Mouse (Mus musculus) forebrain, embryonic 13.5 days (tissue): Measurements from ENCODE around the gene Dusp18. TPM values are rescaled to one million over a fixed set of nuclear protein-coding genes. Genes with fewer than 3 reads are reported as not detected.
"Not testable (repeated sequence)": the region's sequence is repeated elsewhere in the genome, so short reads cannot be mapped to it uniquely, and the experiment has no call there.

Experiments used
- ATAC-seq: fragments of 200-750 bp; cut with Nextera tagmentation; 2 replicates; pipeline ENCODE4 v1.8.0; 2017
- H3K27ac ChIP-seq: fragments of 300-500 bp; sonication (generic); 2 replicates; pipeline ENCODE4 v1.5.1; 2015; ENCODE audit warnings: inconsistent platforms, mild to moderate bottlenecking, moderate library complexity
- H3K27me3 ChIP-seq: fragments of 300-500 bp; sonication (generic); 2 replicates; pipeline ENCODE4 v1.6.1; 2015; ENCODE audit warnings: mild to moderate bottlenecking, inconsistent platforms
- H3K36me3 ChIP-seq: fragments of 300-500 bp; sonication (generic); 2 replicates; pipeline ENCODE4 v1.6.1; 2015; ENCODE audit warnings: mild to moderate bottlenecking, inconsistent platforms; ENCODE audit not compliant: poor library complexity, severe bottlenecking
- H3K4me1 ChIP-seq: fragments of 300-500 bp; sonication (generic); 2 replicates; pipeline ENCODE4 v1.6.1; 2015; ENCODE audit warnings: inconsistent platforms
- H3K4me2 ChIP-seq: fragments of 300-500 bp; sonication (generic); 2 replicates; pipeline ENCODE4 v1.6.1; 2015; ENCODE audit warnings: inconsistent platforms, mild to moderate bottlenecking, moderate library complexity
- H3K4me3 ChIP-seq: fragments of 300-500 bp; sonication (generic); 2 replicates; pipeline ENCODE4 v1.5.1; 2015; ENCODE audit warnings: mild to moderate bottlenecking, inconsistent platforms
- H3K9ac ChIP-seq: fragments of 300-500 bp; sonication (generic); 2 replicates; pipeline ENCODE4 v1.6.1; 2015; ENCODE audit warnings: mild to moderate bottlenecking, inconsistent platforms
- H3K9me3 ChIP-seq: fragments of 300-500 bp; sonication (generic); replicated peaks from 2 replicates; pipeline ENCODE4 v1.6.1; 2016; ENCODE audit warnings: inconsistent platforms
- WGBS: fragments of 180-500 bp; shearing (Covaris S2); methylation state at CpG from one replicate; pipeline ENCODE4 v1.1.7; 2015; 5-methylcytosine and 5-hydroxymethylcytosine counted together
- polyA plus RNA-seq: library from polyadenylated mRNA; unstranded; fragments of >200 nt; fragmentation: Nextera tagmentation; extraction: Ambion mirVana; gene quantifications from 2 replicates; pipeline ENCODE4 v1.2.1, GENCODE M21; 2015

Gene Dusp18
- polyA plus RNA-seq, 1 experiment from 2014 or later: 28.4 TPM

DNA sequence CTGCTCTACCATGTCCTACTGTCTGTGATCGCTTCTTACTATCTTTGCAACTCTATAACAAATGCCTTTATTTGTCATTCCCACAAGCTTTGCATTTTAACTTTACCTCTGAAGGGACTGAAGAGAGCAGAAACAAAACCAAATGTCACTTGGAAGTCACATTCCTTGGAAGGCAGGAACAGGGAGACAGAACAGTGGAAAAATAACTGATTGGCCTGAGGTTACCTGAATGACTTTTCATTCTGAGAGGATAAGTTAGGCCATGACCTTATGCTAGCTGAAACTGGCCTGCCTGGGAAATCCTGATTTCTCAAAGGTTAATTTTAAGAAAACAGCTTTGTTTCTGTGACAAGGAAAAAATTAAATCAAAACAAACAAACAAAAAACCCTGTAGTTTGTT is 893 bp downstream of the Dusp18 start:
- Histone ChIP-seq H3K9ac (no peak overlapping the region), H3K9me3 (no peaks in the 10 kb centered on the region), H3K4me2 (no peak overlapping the region), H3K27me3 (no peaks in the 10 kb centered on the region), H3K36me3 (peaks cover 28% of the 10 kb centered on the region), H3K4me1 (peaks cover 12% of the 10 kb centered on the region), H3K4me3 (no peak overlapping the region), H3K27ac (no peak overlapping the region)
- 100% methylated on average over 1 of the region's 1 CpGs for WGBS
- no peak for ATAC-seq

DNA sequence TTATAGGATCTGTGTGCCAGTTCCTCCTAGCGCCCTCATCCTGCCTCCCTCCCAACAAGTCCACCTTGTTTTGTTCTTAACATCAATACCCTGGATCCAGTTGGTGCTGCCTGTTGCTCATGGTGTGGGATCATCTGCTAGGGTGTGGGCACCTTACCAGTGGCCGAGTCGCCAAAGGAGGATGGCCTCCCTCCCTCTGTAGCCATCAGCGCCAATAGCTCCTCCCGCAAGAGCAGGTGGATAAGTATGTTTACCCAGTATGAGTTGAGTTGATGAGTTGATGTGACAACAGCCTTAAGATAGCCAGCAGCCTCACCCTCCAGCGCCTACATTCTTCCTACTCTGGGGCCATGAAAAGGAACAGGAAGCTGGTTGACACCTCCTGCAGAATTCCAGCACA is 5.3 kb downstream of the Dusp18 start:
- peaks cover 41% of the 10 kb centered on the region for H3K36me3 ChIP-seq
- H3K4me3 ChIP-seq: no peak overlapping the region
- WGBS: 89% methylated on average over 6 of the region's 6 CpGs
- no peak for ATAC-seq
- no peak overlapping the region for H3K4me2 ChIP-seq
- H3K4me1 ChIP-seq: peaks cover 6% of the 10 kb centered on the region; the same call in 1 of the 2 replicates
- no peak overlapping the region for H3K27ac ChIP-seq
- no peaks in the 10 kb centered on the region for H3K27me3 ChIP-seq
- H3K9me3 ChIP-seq: no peaks in the 10 kb centered on the region
- H3K9ac ChIP-seq: no peak overlapping the region

DNA sequence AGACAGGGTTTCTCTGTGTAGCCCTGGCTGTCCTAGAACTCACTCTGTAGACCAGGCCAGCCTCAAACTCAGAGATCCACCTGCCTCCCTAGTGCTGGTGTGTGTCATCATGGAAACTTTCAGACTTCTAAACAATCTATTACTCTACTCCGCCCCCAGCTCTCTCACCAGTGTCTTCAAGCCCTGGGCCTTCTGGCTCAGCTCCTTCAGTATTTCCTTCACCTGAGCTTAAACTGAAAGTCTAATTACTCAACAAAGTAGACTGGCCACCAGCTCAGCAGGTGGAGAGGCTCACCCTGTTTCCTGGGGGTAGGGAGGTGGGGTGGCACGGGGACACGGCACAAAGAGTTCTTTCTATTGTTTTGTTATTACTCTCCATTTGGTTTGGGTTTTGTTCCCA is 7.5 kb downstream of the Dusp18 start:
- H3K4me2 ChIP-seq: no peak overlapping the region
- H3K27me3 ChIP-seq: no peaks in the 10 kb centered on the region
- peaks cover 6% of the 10 kb centered on the region; the same call in 1 of the 2 replicates for H3K4me1 ChIP-seq
- no peak overlapping the region for H3K27ac ChIP-seq
- H3K36me3 ChIP-seq: peaks cover 50% of the 10 kb centered on the region
- H3K9me3 ChIP-seq: no peaks in the 10 kb centered on the region
- no peak overlapping the region for H3K9ac ChIP-seq
- 84% methylated on average over 3 of the region's 3 CpGs for WGBS
- no peak overlapping the region for H3K4me3 ChIP-seq
- ATAC-seq: no peak

DNA sequence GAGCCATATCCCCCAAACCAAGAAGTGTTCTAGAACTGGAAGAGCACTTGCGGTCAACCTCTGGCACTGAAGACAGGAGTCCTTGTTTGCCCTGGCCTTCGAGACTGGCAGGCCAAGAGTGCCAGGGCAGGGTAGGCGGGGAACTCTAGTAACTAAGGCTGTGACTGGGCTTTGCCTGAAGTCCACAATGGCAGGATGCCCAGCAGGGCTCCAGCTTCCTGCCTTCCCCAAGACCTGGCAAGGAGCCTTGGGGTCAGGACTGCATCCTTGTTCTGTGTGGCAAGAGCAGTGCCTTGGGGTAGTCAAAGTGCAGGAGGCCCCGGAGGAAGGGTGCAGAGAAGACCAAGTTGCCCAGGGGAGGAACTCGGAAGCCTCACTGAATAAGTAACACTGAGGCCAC is 8.0 kb downstream of the Dusp18 start:
- Histone ChIP-seq H3K9ac (no peak overlapping the region), H3K36me3 (peaks cover 47% of the 10 kb centered on the region), H3K9me3 (no peaks in the 10 kb centered on the region), H3K4me2 (no peak overlapping the region), H3K4me1 (peaks cover 5% of the 10 kb centered on the region; the same call in 1 of the 2 replicates), H3K4me3 (no peak overlapping the region), H3K27me3 (no peaks in the 10 kb centered on the region), H3K27ac (no peak overlapping the region)
- ATAC-seq: no peak
- WGBS: 80% methylated on average over 5 of the region's 5 CpGs

DNA sequence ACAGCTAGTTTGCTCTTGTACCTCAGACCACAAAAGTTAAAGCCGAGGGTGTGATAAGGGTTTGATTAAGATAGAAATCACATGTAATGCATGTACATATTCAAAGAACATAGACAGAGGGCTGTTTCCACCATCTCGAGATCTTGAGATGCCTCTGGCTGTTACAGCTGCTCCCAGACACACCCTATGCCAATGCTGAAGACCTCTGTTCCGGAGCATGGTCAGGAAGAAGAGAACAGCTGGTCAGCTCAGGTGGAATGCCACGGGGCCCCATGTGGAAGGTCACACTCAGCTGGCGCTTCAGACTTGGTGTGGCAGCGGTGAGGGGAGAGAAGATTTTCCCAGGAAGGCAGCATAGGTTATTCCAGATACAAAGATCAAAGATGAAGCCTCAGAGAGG is 9.6 kb downstream of the Dusp18 start:
- Histone ChIP-seq H3K9me3 (no peaks in the 10 kb centered on the region), H3K27ac (no peak overlapping the region), H3K27me3 (no peaks in the 10 kb centered on the region), H3K4me3 (no peak overlapping the region), H3K9ac (no peak overlapping the region), H3K4me1 (peaks cover 7% of the 10 kb centered on the region; the same call in 1 of the 2 replicates), H3K4me2 (no peak overlapping the region), H3K36me3 (peaks cover 32% of the 10 kb centered on the region)
- no peak for ATAC-seq
- 85% methylated on average over 6 of the region's 6 CpGs for WGBS

DNA sequence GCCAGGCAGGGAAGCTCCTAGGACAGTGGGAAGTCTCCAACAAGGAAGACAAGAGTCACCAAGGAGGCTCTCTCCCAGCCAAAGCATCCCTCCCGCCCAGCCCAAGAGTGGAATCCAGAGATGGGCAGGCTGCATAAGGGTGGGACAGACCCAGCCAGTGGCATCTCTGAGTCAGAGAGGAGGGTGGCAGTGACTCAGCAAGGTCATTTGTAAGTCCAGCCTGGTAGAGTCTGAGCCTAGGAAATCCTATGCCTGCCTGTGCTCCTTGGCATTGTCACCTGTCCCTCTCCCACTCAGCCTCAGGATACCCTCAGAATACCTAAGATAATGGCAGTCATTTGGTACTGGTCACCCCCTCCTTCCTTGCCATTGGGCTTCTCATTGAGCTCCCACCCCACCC is 10.4 kb downstream of the Dusp18 start:
- no peak for ATAC-seq
- WGBS: 67% methylated on average over 1 of the region's 1 CpGs
- Histone ChIP-seq H3K4me3 (no peak overlapping the region), H3K27me3 (no peaks in the 10 kb centered on the region), H3K4me2 (no peak overlapping the region), H3K9ac (no peak overlapping the region), H3K36me3 (peaks cover 32% of the 10 kb centered on the region), H3K27ac (no peak overlapping the region), H3K9me3 (no peaks in the 10 kb centered on the region), H3K4me1 (peaks cover 13% of the 10 kb centered on the region)

DNA sequence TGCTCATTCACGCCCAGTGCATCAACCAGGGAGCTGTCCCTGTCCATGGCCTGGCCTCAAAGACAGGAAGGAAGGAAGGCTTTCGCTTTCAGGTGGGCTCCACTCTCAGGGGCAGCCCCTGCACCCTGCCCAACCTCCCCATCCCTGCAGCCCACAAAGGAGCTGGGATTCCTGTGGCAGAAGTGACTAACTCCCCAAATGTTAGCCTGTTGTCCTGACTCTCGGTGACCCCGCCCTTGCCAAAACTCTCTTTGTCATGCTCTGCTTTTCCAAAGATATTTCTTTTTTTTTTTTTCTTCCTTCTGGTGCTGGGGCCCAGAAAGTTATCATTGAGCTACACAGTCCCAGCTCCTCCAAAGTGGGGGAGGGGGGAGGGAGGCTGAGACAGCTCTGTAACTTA is 14.2 kb downstream of the Dusp18 start:
- peaks cover 46% of the 10 kb centered on the region for H3K4me1 ChIP-seq

DNA sequence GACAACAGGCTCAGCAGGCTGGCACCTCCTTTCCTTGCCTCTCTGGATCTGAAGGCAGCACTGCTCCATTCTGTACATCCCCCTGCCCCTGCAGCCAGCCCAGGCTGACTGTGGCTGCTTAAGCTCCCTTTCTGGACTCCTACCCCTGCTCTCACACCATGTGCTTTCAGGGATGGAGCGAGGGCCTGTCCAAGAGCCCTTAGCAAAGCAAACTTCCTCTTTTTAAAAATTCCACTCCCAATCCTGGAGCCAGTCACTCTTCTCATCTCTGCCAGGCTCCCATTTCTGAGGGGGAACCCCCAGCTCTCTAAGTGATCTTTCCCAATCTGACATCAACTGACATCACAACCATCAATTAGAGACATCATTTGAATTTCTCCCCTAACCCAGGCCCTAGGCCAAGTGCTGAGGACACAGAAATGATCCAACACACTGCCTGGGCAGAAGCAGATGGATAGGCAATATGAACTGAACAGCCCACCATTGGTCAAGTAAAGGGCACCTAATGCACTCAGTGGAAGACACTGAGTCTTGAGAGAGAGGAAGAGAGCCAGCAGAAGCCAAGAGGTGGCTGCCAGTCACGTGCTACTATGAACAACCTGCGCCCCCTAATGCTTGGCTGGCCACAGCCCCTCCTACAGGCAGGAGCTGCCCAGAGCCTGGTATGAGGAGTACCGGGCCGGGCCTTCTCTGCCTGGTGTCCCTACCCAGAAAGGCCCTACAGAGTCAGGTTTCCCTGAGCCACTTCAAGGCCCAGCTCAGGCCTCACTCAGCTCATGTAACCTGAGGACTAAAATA is 15.7 kb downstream of the Dusp18 start:
- H3K36me3 ChIP-seq: peaks cover 19% of the 10 kb centered on the region
- H3K4me3 ChIP-seq: 0 out of 2 replicates have a peak overlapping the region, but pooled peaks have one; percentile 3
- no peaks in the 10 kb centered on the region for H3K27me3 ChIP-seq
- WGBS: 60% methylated on average over 5 of the region's 5 CpGs
- 0 out of 2 replicates have a peak overlapping the region, but pooled peaks have one; percentile 37 for H3K9ac ChIP-seq
- no peak overlapping the region for H3K27ac ChIP-seq
- H3K4me1 ChIP-seq: peaks cover 48% of the 10 kb centered on the region
- ATAC-seq: no peak
- peak overlapping the region; percentile 91 for H3K4me2 ChIP-seq
- H3K9me3 ChIP-seq: no peaks in the 10 kb centered on the region

More for the DNA sequence above, 14.2 kb downstream of the Dusp18 start:
- H3K36me3 ChIP-seq: peaks cover 25% of the 10 kb centered on the region
- H3K9ac ChIP-seq: no peak overlapping the region
- WGBS: 82% methylated on average over 4 of the region's 4 CpGs
- H3K27ac ChIP-seq: no peak overlapping the region
- no peak overlapping the region for H3K4me3 ChIP-seq
- ATAC-seq: no peak
- no peaks in the 10 kb centered on the region for H3K27me3 ChIP-seq
- no peaks in the 10 kb centered on the region for H3K9me3 ChIP-seq
- H3K4me2 ChIP-seq: no peak overlapping the region

DNA sequence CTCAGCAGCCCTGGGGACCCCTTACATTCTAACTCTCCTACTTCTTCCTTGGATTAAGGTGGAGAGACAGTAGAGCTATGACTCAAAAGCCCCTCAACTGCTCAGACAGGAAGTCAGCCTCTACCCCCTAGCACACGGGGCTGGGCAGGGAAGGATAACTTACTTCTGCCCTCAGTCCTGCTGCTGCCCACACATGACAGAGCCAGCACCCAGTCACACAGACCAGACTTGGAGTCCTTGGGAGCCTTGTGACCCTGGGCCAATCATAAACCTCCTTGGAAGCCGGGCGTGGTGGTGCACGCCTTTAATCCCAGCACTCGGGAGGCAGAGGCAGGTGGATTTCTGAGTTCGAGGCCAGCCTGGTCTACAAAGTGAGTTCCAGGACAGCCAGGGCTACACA is 16.4 kb downstream of the Dusp18 start:
- H3K9ac ChIP-seq: peak overlapping the region; percentile 37; the same call in 1 of the 2 replicates
- H3K4me1 ChIP-seq: peaks cover 48% of the 10 kb centered on the region
- peaks cover 13% of the 10 kb centered on the region for H3K36me3 ChIP-seq
- 90% methylated on average over 6 of the region's 6 CpGs for WGBS
- H3K9me3 ChIP-seq, ATAC-seq, H3K4me3 ChIP-seq, H3K27me3 ChIP-seq, H3K27ac ChIP-seq: not testable (repeated sequence)
- H3K4me2 ChIP-seq: peak overlapping the region; percentile 91

DNA sequence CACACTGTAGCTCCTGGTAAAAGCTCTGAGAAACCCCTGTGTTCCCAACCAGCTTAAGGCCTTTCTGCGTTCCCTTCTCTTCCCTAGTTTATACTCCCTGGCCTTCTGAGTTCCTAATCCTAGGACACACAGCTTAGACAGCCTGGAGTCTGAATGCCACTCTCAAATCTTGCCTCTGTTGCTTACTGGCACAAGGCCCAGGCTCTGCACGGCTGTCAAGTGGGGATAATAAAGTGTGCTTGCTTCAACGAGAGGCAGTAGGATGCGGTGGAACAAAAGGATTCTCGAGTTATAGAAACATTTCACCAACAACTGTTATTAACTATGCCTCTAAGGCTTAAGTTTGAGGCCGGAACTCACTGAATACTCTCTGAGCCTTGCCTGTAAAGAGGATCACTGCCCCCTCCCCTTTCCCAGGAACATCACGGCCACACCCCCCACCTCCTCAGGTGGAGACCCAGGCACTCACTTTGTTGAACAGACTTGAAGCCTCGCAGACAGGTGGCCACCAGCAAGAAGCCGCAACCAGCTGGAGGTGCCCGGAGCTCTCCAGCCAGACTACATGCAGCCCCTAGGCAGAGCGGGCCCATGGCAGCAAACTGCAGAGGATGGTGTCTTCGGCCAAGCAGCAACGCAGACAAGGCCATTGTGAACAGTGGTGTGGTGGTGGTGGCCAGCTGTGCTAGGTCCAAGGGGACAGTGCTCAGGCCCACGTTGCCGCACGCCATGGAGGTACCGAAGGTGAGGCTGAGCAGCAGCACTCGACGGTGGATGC is 17.2 kb downstream of the Dusp18 start:
- peak overlapping the region; percentile 7; the same call in 1 of the 2 replicates for H3K27ac ChIP-seq
- no peaks in the 10 kb centered on the region for H3K9me3 ChIP-seq
- 9% methylated on average over 19 of the region's 19 CpGs for WGBS
- H3K36me3 ChIP-seq: peaks cover 4% of the 10 kb centered on the region
- no peaks in the 10 kb centered on the region; the same call in 1 of the 2 replicates for H3K27me3 ChIP-seq
- H3K4me1 ChIP-seq: peaks cover 48% of the 10 kb centered on the region
- peak overlapping the region; percentile 73 for H3K9ac ChIP-seq
- peak overlapping the region; percentile 91 for H3K4me2 ChIP-seq
- peak overlapping the region; percentile 65 for H3K4me3 ChIP-seq
- no peak; the same call in 1 of the 2 replicates for ATAC-seq

DNA sequence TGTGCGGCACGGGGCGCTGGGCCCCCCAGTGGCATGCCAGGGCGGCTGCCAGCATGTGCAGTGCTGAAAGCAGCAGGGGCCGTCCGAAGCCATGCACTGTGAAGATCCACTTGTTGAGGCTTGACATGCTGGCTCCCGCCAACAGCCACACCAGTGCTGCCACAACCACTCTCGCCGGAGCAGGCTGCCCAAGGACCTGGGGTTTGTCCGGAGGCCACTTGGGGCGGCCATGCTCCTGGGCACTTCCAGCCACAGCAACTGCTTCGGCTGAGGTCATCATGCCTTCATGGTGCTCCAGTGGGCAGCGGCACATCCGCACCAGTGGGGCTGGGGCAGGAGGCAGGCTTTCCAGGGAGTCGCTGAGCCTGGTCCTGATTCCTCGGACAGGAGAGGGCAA is 17.8 kb downstream of the Dusp18 start:
- Histone ChIP-seq H3K36me3 (no peaks in the 10 kb centered on the region), H3K27ac (no peak overlapping the region; the same call in 1 of the 2 replicates), H3K4me1 (peaks cover 48% of the 10 kb centered on the region), H3K9me3 (no peaks in the 10 kb centered on the region), H3K9ac (peak overlapping the region; percentile 73), H3K27me3 (no peaks in the 10 kb centered on the region; the same call in 1 of the 2 replicates), H3K4me3 (peak overlapping the region; percentile 65), H3K4me2 (peak overlapping the region; percentile 91)
- ATAC-seq: peak; percentile 31
- 1% methylated on average over 16 of the region's 16 CpGs for WGBS
